23 mouse cellular contexts compared by ENCODE assay signal in the genomic region with DNA sequence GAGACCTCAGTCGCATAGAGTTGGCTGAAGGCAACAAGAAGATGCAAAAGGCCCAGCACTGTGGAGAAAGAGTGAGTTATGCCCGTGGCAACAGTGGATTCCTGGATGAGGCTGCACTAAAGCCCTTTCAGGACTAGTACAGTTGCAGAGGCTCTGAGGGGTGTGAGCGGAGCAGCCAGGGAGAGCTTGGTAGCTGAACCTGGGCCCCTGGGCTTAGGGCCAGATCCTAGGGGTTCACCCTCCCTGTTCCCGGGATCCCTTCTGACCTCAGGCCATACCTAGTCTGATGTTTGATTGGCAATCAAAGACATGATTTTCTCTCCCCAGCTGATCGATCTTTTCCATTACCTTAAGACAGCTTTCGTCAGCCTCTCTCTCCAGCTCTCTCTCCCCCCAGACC.
"Had no signal": no experiment of that assay in that cellular context is flagged by ENCODE, and none has a peak within 500 bp of the region (broad histone marks: within the 10 kb centered on the region; RNA-seq: fewer than 3 reads in every experiment).

No protein-coding gene starts in this region.

- H3K36me3 ChIP-seq: heart, embryonic 13.5 days; heart, embryonic 15.5 days; hindbrain, embryonic 12.5 days; hindbrain, embryonic 15.5 days; limb, embryonic 13.5 days; limb, embryonic 15.5 days; liver, embryonic 12.5 days had no signal

- H3K27ac ChIP-seq: heart, adult 2 months; heart, embryonic 13.5 days; heart, embryonic 15.5 days; hindbrain, embryonic 12.5 days; hindbrain, embryonic 15.5 days; hindbrain, postnatal 0 days; limb, embryonic 13.5 days; limb, embryonic 15.5 days; liver, embryonic 12.5 days; liver, embryonic 14.5 days had no signal

- H3K4me2 ChIP-seq: heart, embryonic 11.5 days; heart, embryonic 13.5 days; heart, embryonic 15.5 days; hindbrain, embryonic 12.5 days; hindbrain, embryonic 15.5 days; limb, embryonic 13.5 days; limb, embryonic 15.5 days; liver, embryonic 12.5 days had no signal

- H3K9me3 ChIP-seq: heart, embryonic 13.5 days; heart, embryonic 15.5 days; hindbrain, embryonic 12.5 days; hindbrain, embryonic 15.5 days; limb, embryonic 13.5 days; limb, embryonic 15.5 days; liver, embryonic 12.5 days had no signal

- DNase-seq: gastrocnemius, postnatal 14 days; gastrocnemius, postnatal 36 days; heart, adult 11 months; heart, adult 2 months; heart, postnatal 14 days; heart, postnatal 36 days; kidney, adult 11 months; kidney, postnatal 10 days; layer of hippocampus, adult 9-11 months; layer of hippocampus, postnatal 36 days; left cerebral cortex, postnatal 4 days; lung, adult 18-20 months had no signal

- H3K27me3 ChIP-seq: heart, embryonic 13.5 days; heart, embryonic 15.5 days; hindbrain, embryonic 12.5 days; hindbrain, embryonic 15.5 days; limb, embryonic 13.5 days; limb, embryonic 15.5 days; liver, embryonic 12.5 days had no signal

- H3K4me3 ChIP-seq: heart, adult 2 months; heart, embryonic 13.5 days; heart, embryonic 15.5 days; hindbrain, embryonic 12.5 days; hindbrain, embryonic 15.5 days; limb, embryonic 13.5 days; limb, embryonic 15.5 days; liver, embryonic 12.5 days had no signal

- H3K9ac ChIP-seq: heart, embryonic 13.5 days; heart, embryonic 15.5 days; hindbrain, embryonic 12.5 days; hindbrain, embryonic 15.5 days; limb, embryonic 13.5 days; limb, embryonic 15.5 days; liver, embryonic 12.5 days; liver, embryonic 14.5 days had no signal

- ATAC-seq: hindbrain, postnatal 0 days; intestine, embryonic 16.5 days; liver, embryonic 12.5 days had no signal
